Mouse (Mus musculus) limb, embryonic 12.5 days (tissue): Measurements from ENCODE around the gene Rpl29. TPM values are rescaled to one million over a fixed set of nuclear protein-coding genes. Genes with fewer than 3 reads are reported as not detected.

ENCODE experiments used
- ATAC-seq: fragments of 200-750 bp; cut with Nextera tagmentation; 2 replicates; pipeline ENCODE4 v1.8.0; 2017; ENCODE audit warnings: low read depth, moderate TSS enrichment; ENCODE audit not compliant: insufficient number of reproducible peaks, insufficient read depth, low FRiP score, low TSS enrichment
- H3K27ac ChIP-seq: fragments of 300-500 bp; sonication (generic); 2 replicates; pipeline ENCODE4 v1.5.1; 2016; ENCODE audit warnings: mild to moderate bottlenecking, moderate library complexity
- H3K27me3 ChIP-seq: fragments of 300-500 bp; sonication (generic); 2 replicates; pipeline ENCODE4 v1.6.1; 2016; ENCODE audit warnings: mild to moderate bottlenecking, moderate library complexity
- H3K36me3 ChIP-seq: fragments of 300-500 bp; sonication (generic); 2 replicates; pipeline ENCODE4 v1.6.1; 2016; ENCODE audit warnings: mild to moderate bottlenecking, moderate library complexity
- H3K4me1 ChIP-seq: fragments of 300-500 bp; sonication (generic); replicated peaks from 2 replicates; pipeline ENCODE4 v1.6.1; 2016
- H3K4me2 ChIP-seq: fragments of 300-500 bp; sonication (generic); 2 replicates; pipeline ENCODE4 v1.6.1; 2016; ENCODE audit warnings: mild to moderate bottlenecking, moderate library complexity
- H3K4me3 ChIP-seq: fragments of 300-500 bp; sonication (generic); replicated peaks from 2 replicates; pipeline ENCODE4 v1.5.1; 2016; ENCODE audit warnings: mild to moderate bottlenecking
- H3K9ac ChIP-seq: fragments of 300-500 bp; sonication (generic); replicated peaks from 2 replicates; pipeline ENCODE4 v1.6.1; 2016; ENCODE audit warnings: mild to moderate bottlenecking, moderate library complexity
- H3K9me3 ChIP-seq: fragments of 300-500 bp; sonication (generic); 2 replicates; pipeline ENCODE4 v1.6.1; 2016; ENCODE audit warnings: mild to moderate bottlenecking, moderate library complexity
- WGBS: fragments of 180-500 bp; shearing (Covaris S2); methylation state at CpG from one replicate; pipeline ENCODE4 v1.1.7; 2016; 5-methylcytosine and 5-hydroxymethylcytosine counted together
- polyA plus RNA-seq: library from polyadenylated mRNA; unstranded; fragments of >200 nt; fragmentation: Nextera tagmentation; extraction: Ambion mirVana; gene quantifications from 2 replicates; pipeline ENCODE4 v1.2.1, GENCODE M21; 2016

Gene Rpl29
- polyA plus RNA-seq, 1 experiment from 2014 or later = 938 TPM

GRCm38 (mm10) chr9:106402607-106403375 lies 26.5 kb upstream of the Rpl29 start:
- H3K9me3 ChIP-seq = no peaks in the 10 kb centered on the region
- H3K27ac ChIP-seq = no peak overlapping the region
- no peak overlapping the region for H3K4me2 ChIP-seq
- ATAC-seq = no peak
- H3K4me3 ChIP-seq = no peak overlapping the region
- peaks cover 26% of the 10 kb centered on the region for H3K4me1 ChIP-seq
- H3K27me3 ChIP-seq = no peaks in the 10 kb centered on the region
- H3K9ac ChIP-seq = no peak overlapping the region
- H3K36me3 ChIP-seq = no peaks in the 10 kb centered on the region
- 68% methylated on average over 16 of the region's 16 CpGs for WGBS

GRCm38 (mm10) chr9:106405275-106405674 lies 24.0 kb upstream of the Rpl29 start:
- peaks cover 26% of the 10 kb centered on the region for H3K4me1 ChIP-seq
- H3K9ac ChIP-seq = no peak overlapping the region; the same call in 1 of the 2 replicates
- no peaks in the 10 kb centered on the region for H3K36me3 ChIP-seq
- H3K4me3 ChIP-seq = no peak overlapping the region
- H3K9me3 ChIP-seq = peaks cover 6% of the 10 kb centered on the region
- ATAC-seq = no peak
- H3K27ac ChIP-seq = peak overlapping the region; percentile 45; the same call in 1 of the 2 replicates
- 15% methylated on average over 6 of the region's 6 CpGs for WGBS
- no peak overlapping the region for H3K4me2 ChIP-seq
- no peaks in the 10 kb centered on the region for H3K27me3 ChIP-seq

GRCm38 (mm10) chr9:106406443-106407078 lies 22.7 kb upstream of the Rpl29 start:
- Histone ChIP-seq H3K4me3 (no peak overlapping the region), H3K27me3 (no peaks in the 10 kb centered on the region), H3K4me1 (peaks cover 37% of the 10 kb centered on the region), H3K36me3 (no peaks in the 10 kb centered on the region), H3K4me2 (no peak overlapping the region), H3K27ac (no peak overlapping the region), H3K9ac (no peak overlapping the region), H3K9me3 (peaks cover 6% of the 10 kb centered on the region)
- 57% methylated on average over 8 of the region's 8 CpGs for whole genome bisulfite sequencing
- ATAC-seq = no peak

- Histone ChIP-seq H3K9me3 (peaks cover 6% of the 10 kb centered on the region), H3K27me3 (no peaks in the 10 kb centered on the region), H3K27ac (no peak overlapping the region), H3K4me1 (peaks cover 34% of the 10 kb centered on the region), H3K4me2 (no peak overlapping the region), H3K4me3 (no peak overlapping the region), H3K36me3 (no peaks in the 10 kb centered on the region), H3K9ac (no peak overlapping the region)
- 97% methylated on average over 4 of the region's 4 CpGs for WGBS
- no peak for ATAC-seq
Measured at GRCm38 (mm10) chr9:106409096-106409495, 20.2 kb upstream of the Rpl29 start.

GRCm38 (mm10) chr9:106410086-106410650 lies 19.1 kb upstream of the Rpl29 start:
- no peak overlapping the region for H3K4me3 ChIP-seq
- H3K4me1 ChIP-seq = peaks cover 31% of the 10 kb centered on the region
- peaks cover 6% of the 10 kb centered on the region for H3K9me3 ChIP-seq
- ATAC-seq = no peak
- WGBS = 34% methylated on average over 2 of the region's 2 CpGs
- H3K27me3 ChIP-seq = no peaks in the 10 kb centered on the region
- H3K9ac ChIP-seq = no peak overlapping the region
- no peaks in the 10 kb centered on the region for H3K36me3 ChIP-seq
- H3K27ac ChIP-seq = 0 out of 2 replicates have a peak overlapping the region, but pooled peaks have one; percentile 29
- no peak overlapping the region for H3K4me2 ChIP-seq

- H3K27me3 ChIP-seq = no peaks in the 10 kb centered on the region
- peaks cover 6% of the 10 kb centered on the region for H3K9me3 ChIP-seq
- peaks cover 26% of the 10 kb centered on the region for H3K4me1 ChIP-seq
- no peak overlapping the region for H3K4me3 ChIP-seq
- no peaks in the 10 kb centered on the region for H3K36me3 ChIP-seq
- no peak overlapping the region for H3K4me2 ChIP-seq
- no peak for ATAC-seq
- 72% methylated on average over 9 of the region's 9 CpGs for WGBS
- no peak overlapping the region for H3K27ac ChIP-seq
- no peak overlapping the region for H3K9ac ChIP-seq
Measured at GRCm38 (mm10) chr9:106411091-106411594, 18.1 kb upstream of the Rpl29 start.

- Histone ChIP-seq H3K9me3 (peaks cover 6% of the 10 kb centered on the region), H3K4me3 (no peak overlapping the region), H3K9ac (no peak overlapping the region), H3K4me1 (peaks cover 21% of the 10 kb centered on the region), H3K27me3 (no peaks in the 10 kb centered on the region), H3K36me3 (no peaks in the 10 kb centered on the region), H3K27ac (no peak overlapping the region), H3K4me2 (no peak overlapping the region)
- no peak for ATAC-seq
- 68% methylated on average over 6 of the region's 6 CpGs for WGBS
Measured at GRCm38 (mm10) chr9:106411729-106412128, 17.5 kb upstream of the Rpl29 start.

GRCm38 (mm10) chr9:106412210-106412609 lies 17.0 kb upstream of the Rpl29 start:
- Histone ChIP-seq H3K9ac (no peak overlapping the region), H3K9me3 (peaks cover 6% of the 10 kb centered on the region), H3K36me3 (no peaks in the 10 kb centered on the region), H3K4me1 (peaks cover 23% of the 10 kb centered on the region), H3K4me3 (no peak overlapping the region), H3K27me3 (no peaks in the 10 kb centered on the region), H3K4me2 (no peak overlapping the region), H3K27ac (no peak overlapping the region)
- 75% methylated on average over 3 of the region's 3 CpGs for WGBS
- no peak for ATAC-seq

GRCm38 (mm10) chr9:106413606-106414005 lies 15.6 kb upstream of the Rpl29 start:
- H3K27ac ChIP-seq = peak overlapping the region; percentile 25; the same call in 1 of the 2 replicates
- 76% methylated on average over 5 of the region's 5 CpGs for WGBS
- ATAC-seq = no peak

GRCm38 (mm10) chr9:106416826-106417225 lies 12.4 kb upstream of the Rpl29 start:
- no peak overlapping the region for H3K27ac ChIP-seq
- ATAC-seq = no peak
- 80% methylated on average over 6 of the region's 6 CpGs for WGBS
- peaks cover 44% of the 10 kb centered on the region for H3K4me1 ChIP-seq
- no peak overlapping the region for H3K4me3 ChIP-seq
- no peaks in the 10 kb centered on the region for H3K27me3 ChIP-seq
- no peak overlapping the region for H3K9ac ChIP-seq
- H3K9me3 ChIP-seq = no peaks in the 10 kb centered on the region
- H3K36me3 ChIP-seq = no peaks in the 10 kb centered on the region
- no peak overlapping the region for H3K4me2 ChIP-seq

More at GRCm38 (mm10) chr9:106413606-106414005, 15.6 kb upstream of the Rpl29 start:
- Histone ChIP-seq H3K9ac (no peak overlapping the region), H3K36me3 (no peaks in the 10 kb centered on the region), H3K27me3 (no peaks in the 10 kb centered on the region), H3K4me3 (no peak overlapping the region), H3K9me3 (peaks cover 6% of the 10 kb centered on the region), H3K4me2 (no peak overlapping the region), H3K4me1 (peaks cover 37% of the 10 kb centered on the region)
